Mouse (Mus musculus): Measurements from ENCODE around the gene Rpl13a. TPM values are rescaled to one million over a fixed set of nuclear protein-coding genes. Genes with fewer than 3 reads are reported as not detected.

The Rpl13a gene
- polyA plus RNA-seq, 1 experiment, result 4,999 TPM

- peaks cover 27% of the 10 kb centered on the region for H3K4me1 ChIP-seq (replicated peaks; ENCODE audit: control insufficient read depth, insufficient read depth, low read length)
- no peaks in the 10 kb centered on the region for H3K27me3 ChIP-seq (ENCODE audit: control insufficient read depth, insufficient read depth, low read length)
- 5% methylated on average over 25 of the region's 25 CpGs for WGBS
- peak; percentile 43 for DNase-seq
- H3K4me3 ChIP-seq (ENCODE audit: control insufficient read depth, insufficient read depth, low read length), result peak overlapping the region; percentile 18
- no peak for TF ChIP-seq CTCF (IDR thresholded peaks at IDR 0.05; ENCODE audit: borderline replicate concordance, control insufficient read depth, extremely low read depth, insufficient read depth, low read length, poor library complexity)
- TF ChIP-seq POLR2A (IDR thresholded peaks at IDR 0.05; ENCODE audit: control insufficient read depth, extremely low read depth, insufficient read depth, low read length, poor library complexity), result no peak
- H3K27ac ChIP-seq (ENCODE audit: control insufficient read depth, insufficient read depth, low read length), result peak overlapping the region; percentile 52
- H3K36me3 ChIP-seq (ENCODE audit: control insufficient read depth, insufficient read depth, low read length), result no peaks in the 10 kb centered on the region
Observed at GRCm38 (mm10) chr7:45082401-45083299, 45.9 kb downstream of the Rpl13a start.

GRCm38 (mm10) chr7:45081016-45081415, 47.5 kb downstream of the Rpl13a start:
- peaks cover 9% of the 10 kb centered on the region for H3K36me3 ChIP-seq (ENCODE audit: control insufficient read depth, insufficient read depth, low read length)
- H3K4me3 ChIP-seq (ENCODE audit: control insufficient read depth, insufficient read depth, low read length), result no peak overlapping the region
- H3K27ac ChIP-seq (ENCODE audit: control insufficient read depth, insufficient read depth, low read length), result no peak overlapping the region
- H3K27me3 ChIP-seq (ENCODE audit: control insufficient read depth, insufficient read depth, low read length), result no peaks in the 10 kb centered on the region
- TF ChIP-seq POLR2A (IDR thresholded peaks at IDR 0.05; ENCODE audit: control insufficient read depth, extremely low read depth, insufficient read depth, low read length, poor library complexity) (no peak), CTCF (IDR thresholded peaks at IDR 0.05; ENCODE audit: borderline replicate concordance, control insufficient read depth, extremely low read depth, insufficient read depth, low read length, poor library complexity) (no peak)
- H3K4me1 ChIP-seq (replicated peaks; ENCODE audit: control insufficient read depth, insufficient read depth, low read length), result peaks cover 27% of the 10 kb centered on the region
- 87% methylated on average over 5 of the region's 5 CpGs for WGBS
- no peak for DNase-seq

GRCm38 (mm10) chr7:45079856-45080255, 48.7 kb downstream of the Rpl13a start:
- H3K4me1 ChIP-seq (replicated peaks; ENCODE audit: control insufficient read depth, insufficient read depth, low read length), result peaks cover 27% of the 10 kb centered on the region
- DNase-seq, result peak; percentile 93
- 2% methylated on average over 10 of the region's 10 CpGs for whole genome bisulfite sequencing
- H3K4me3 ChIP-seq (ENCODE audit: control insufficient read depth, insufficient read depth, low read length), result no peak overlapping the region
- H3K27me3 ChIP-seq (ENCODE audit: control insufficient read depth, insufficient read depth, low read length), result no peaks in the 10 kb centered on the region
- TF ChIP-seq CTCF (IDR thresholded peaks at IDR 0.05; ENCODE audit: borderline replicate concordance, control insufficient read depth, extremely low read depth, insufficient read depth, low read length, poor library complexity) (peak; percentile 94), POLR2A (IDR thresholded peaks at IDR 0.05; ENCODE audit: control insufficient read depth, extremely low read depth, insufficient read depth, low read length, poor library complexity) (no peak)
- H3K27ac ChIP-seq (ENCODE audit: control insufficient read depth, insufficient read depth, low read length), result no peak overlapping the region
- peaks cover 13% of the 10 kb centered on the region for H3K36me3 ChIP-seq (ENCODE audit: control insufficient read depth, insufficient read depth, low read length)

GRCm38 (mm10) chr7:45078513-45078912, 50.0 kb downstream of the Rpl13a start:
- WGBS, result 51% methylated on average over 9 of the region's 9 CpGs
- no peak overlapping the region for H3K4me3 ChIP-seq (ENCODE audit: control insufficient read depth, insufficient read depth, low read length)
- no peaks in the 10 kb centered on the region for H3K27me3 ChIP-seq (ENCODE audit: control insufficient read depth, insufficient read depth, low read length)
- H3K27ac ChIP-seq (ENCODE audit: control insufficient read depth, insufficient read depth, low read length), result no peak overlapping the region
- peaks cover 25% of the 10 kb centered on the region for H3K4me1 ChIP-seq (replicated peaks; ENCODE audit: control insufficient read depth, insufficient read depth, low read length)
- TF ChIP-seq CTCF (IDR thresholded peaks at IDR 0.05; ENCODE audit: borderline replicate concordance, control insufficient read depth, extremely low read depth, insufficient read depth, low read length, poor library complexity), result peak; percentile 53; the same call in 1 of the 2 replicates
- TF ChIP-seq POLR2A (IDR thresholded peaks at IDR 0.05; ENCODE audit: control insufficient read depth, extremely low read depth, insufficient read depth, low read length, poor library complexity), result no peak
- DNase-seq, result peak; percentile 75
- peaks cover 15% of the 10 kb centered on the region for H3K36me3 ChIP-seq (ENCODE audit: control insufficient read depth, insufficient read depth, low read length)

GRCm38 (mm10) chr7:45077829-45078228, 50.7 kb downstream of the Rpl13a start:
- Histone ChIP-seq H3K36me3 (ENCODE audit: control insufficient read depth, insufficient read depth, low read length) (peaks cover 15% of the 10 kb centered on the region), H3K27me3 (ENCODE audit: control insufficient read depth, insufficient read depth, low read length) (no peaks in the 10 kb centered on the region), H3K27ac (ENCODE audit: control insufficient read depth, insufficient read depth, low read length) (no peak overlapping the region), H3K4me3 (ENCODE audit: control insufficient read depth, insufficient read depth, low read length) (no peak overlapping the region), H3K4me1 (replicated peaks; ENCODE audit: control insufficient read depth, insufficient read depth, low read length) (peaks cover 18% of the 10 kb centered on the region)
- TF ChIP-seq CTCF (IDR thresholded peaks at IDR 0.05; ENCODE audit: borderline replicate concordance, control insufficient read depth, extremely low read depth, insufficient read depth, low read length, poor library complexity), result no peak
- no peak for TF ChIP-seq POLR2A (IDR thresholded peaks at IDR 0.05; ENCODE audit: control insufficient read depth, extremely low read depth, insufficient read depth, low read length, poor library complexity)
- WGBS, result 94% methylated on average over 2 of the region's 2 CpGs
- DNase-seq, result no peak

- no peaks in the 10 kb centered on the region for H3K27me3 ChIP-seq (ENCODE audit: control insufficient read depth, insufficient read depth, low read length)
- no peak overlapping the region for H3K4me3 ChIP-seq (ENCODE audit: control insufficient read depth, insufficient read depth, low read length)
- H3K36me3 ChIP-seq (ENCODE audit: control insufficient read depth, insufficient read depth, low read length), result peaks cover 15% of the 10 kb centered on the region
- WGBS, result 97% methylated on average over 14 of the region's 14 CpGs
- no peak overlapping the region for H3K27ac ChIP-seq (ENCODE audit: control insufficient read depth, insufficient read depth, low read length)
- DNase-seq, result no peak
- no peak for TF ChIP-seq CTCF (IDR thresholded peaks at IDR 0.05; ENCODE audit: borderline replicate concordance, control insufficient read depth, extremely low read depth, insufficient read depth, low read length, poor library complexity)
- TF ChIP-seq POLR2A (IDR thresholded peaks at IDR 0.05; ENCODE audit: control insufficient read depth, extremely low read depth, insufficient read depth, low read length, poor library complexity), result no peak
- peaks cover 13% of the 10 kb centered on the region for H3K4me1 ChIP-seq (replicated peaks; ENCODE audit: control insufficient read depth, insufficient read depth, low read length)
Observed at GRCm38 (mm10) chr7:45077322-45077721, 51.2 kb downstream of the Rpl13a start.
